Mouse (Mus musculus): ENCODE data around the gene Hist2h2ac. TPM values are rescaled to one million over a fixed set of nuclear protein-coding genes. Genes with fewer than 3 reads are reported as not detected.
"Not testable (repeated sequence)": the region's sequence is repeated elsewhere in the genome, so short reads cannot be mapped to it uniquely, and the experiment has no call there.

The Hist2h2ac gene
- 10 to 100 TPM; 20.0 to 22.5 TPM for total RNA-seq (2021)

- peak; percentile 85 to 89 for DNase-seq
Measured at GRCm38 (mm10) chr3:96220765-96221639, at the start of gene Hist2h2ac, which contains the start of gene Hist2h2be. Hist2h2ac (minus strand) TSS chr3:96220880. Hist2h2be (plus strand) TSS chr3:96221119.

GRCm38 (mm10) chr3:96269511-96270474, 49.1 kb upstream of the Hist2h2ac start, which contains the start of gene Hist2h2bb:
Hist2h2bb (plus strand) TSS chr3:96269752.
- DNase-seq = peak; percentile 89

GRCm38 (mm10) chr3:96268776-96269378, 48.2 kb upstream of the Hist2h2ac start:
- DNase-seq = not testable (repeated sequence)

- peak; percentile 77 to 80 for DNase-seq
Measured at GRCm38 (mm10) chr3:96268051-96268775, 47.5 kb upstream of the Hist2h2ac start, which contains the start of gene Hist2h3b. Hist2h3b (plus strand) TSS chr3:96268654.

GRCm38 (mm10) chr3:96267541-96267940, 46.9 kb upstream of the Hist2h2ac start:
- no peak for DNase-seq

- DNase-seq = no peak
Measured at GRCm38 (mm10) chr3:96266132-96266710, 45.5 kb upstream of the Hist2h2ac start.

GRCm38 (mm10) chr3:96264404-96264949, 43.8 kb upstream of the Hist2h2ac start:
- no peak for DNase-seq

- peak; percentile 33 to 46 for DNase-seq
Measured at GRCm38 (mm10) chr3:96263558-96264403, 43.1 kb upstream of the Hist2h2ac start.

- DNase-seq = peak; percentile 95 to 96
Measured at GRCm38 (mm10) chr3:96262979-96263550, 42.4 kb upstream of the Hist2h2ac start, which contains the start of gene Hist2h4. Hist2h4 (minus strand) TSS chr3:96263311.

- DNase-seq = peak; percentile 72 to 76
Measured at GRCm38 (mm10) chr3:96262216-96262875, 41.7 kb upstream of the Hist2h2ac start.

GRCm38 (mm10) chr3:96261623-96262022, 40.9 kb upstream of the Hist2h2ac start:
- DNase-seq = no peak

- no peak for DNase-seq
Measured at GRCm38 (mm10) chr3:96260220-96260619, 39.5 kb upstream of the Hist2h2ac start.

- DNase-seq = no peak
Measured at GRCm38 (mm10) chr3:96257190-96257589, 36.5 kb upstream of the Hist2h2ac start.

GRCm38 (mm10) chr3:96255926-96256593, 35.4 kb upstream of the Hist2h2ac start:
- DNase-seq = no peak

GRCm38 (mm10) chr3:96254683-96255355, 34.1 kb upstream of the Hist2h2ac start:
- DNase-seq = no peak

- DNase-seq = no peak
Measured at GRCm38 (mm10) chr3:96251787-96252186, 31.1 kb upstream of the Hist2h2ac start.

- DNase-seq = no peak
Measured at GRCm38 (mm10) chr3:96250890-96251289, 30.2 kb upstream of the Hist2h2ac start.

- no peak for DNase-seq
Measured at GRCm38 (mm10) chr3:96249034-96249345, 28.3 kb upstream of the Hist2h2ac start.

Measured in layer of hippocampus, postnatal 36 days (tissue).